ENCODE assay signal across 18 mouse cellular contexts in the genomic region with DNA sequence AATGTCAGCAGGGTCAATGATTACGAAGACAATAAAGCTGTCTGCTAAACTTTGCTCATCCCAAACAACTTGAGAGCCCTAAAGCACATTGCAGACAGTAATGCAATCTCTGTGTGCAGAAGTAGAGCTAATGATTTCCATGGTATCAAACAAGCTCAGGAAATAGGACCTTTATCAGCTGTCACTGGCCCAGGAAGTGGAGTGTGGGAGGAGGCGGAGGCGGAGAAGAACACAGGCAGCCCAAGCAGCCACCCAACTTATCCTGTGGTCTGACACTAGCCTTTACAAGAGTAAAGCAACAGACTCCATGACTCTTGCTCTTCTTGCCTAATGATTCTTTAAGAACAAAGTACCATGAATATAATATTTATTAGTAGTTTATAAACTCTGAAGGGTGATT. TPM values are rescaled to one million over a fixed set of nuclear protein-coding genes. Genes with fewer than 3 reads are reported as not detected.
DNase-seq lines count a peak whose midpoint lies in the region; ATAC-seq and TF ChIP-seq lines count a peak whose summit lies in the region.
"Had no signal": no experiment of that assay in that cellular context is flagged by ENCODE, and none has a peak within 500 bp of the region (broad histone marks: within the 10 kb centered on the region; RNA-seq: fewer than 3 reads in every experiment).

No protein-coding gene starts in this region.

- H3K9ac ChIP-seq in liver, embryonic 12.5 days: no peak overlapping the region
- peak overlapping the region; percentile 18; the same call in 1 of the 2 replicates for H3K9ac ChIP-seq in MEL (ENCODE audit: control insufficient read depth, low read depth, low read length, poor library complexity, severe bottlenecking)
- H3K9ac ChIP-seq: forebrain, embryonic 13.5 days; forebrain, postnatal 0 days; heart, embryonic 13.5 days had no signal

- no peak; the same call in 1 of the 2 replicates for ATAC-seq in liver, embryonic 12.5 days
- ATAC-seq in megakaryocyte-erythroid progenitor cell, adult 5-6 weeks (replicated peaks; ENCODE audit: low FRiP score, low TSS enrichment, poor library complexity, severe bottlenecking): peak; percentile 79
- ATAC-seq: activated CD4-positive, CD25-positive, alpha-beta regulatory T cell, adult 4 months; forebrain, postnatal 0 days; hindbrain, embryonic 16.5 days; Patski had no signal

- TF ChIP-seq POLR2A in MEL (IDR thresholded peaks at IDR 0.05; ENCODE audit: control insufficient read depth in 1 of 2, insufficient read depth in 1 of 2, low read depth in 1 of 2, low read length in 2 of 2, poor library complexity in 1 of 2): no peak

- no peaks in the 10 kb centered on the region for H3K36me3 ChIP-seq in liver, embryonic 12.5 days
- H3K36me3 ChIP-seq in MEL (ENCODE audit: control insufficient read depth in 1 of 2, insufficient read depth in 2 of 2, low read length in 2 of 2): peaks cover 0 to 15% of the 10 kb centered on the region in 2 experiments; a peak in 2 of 4 replicates
- H3K36me3 ChIP-seq: heart, embryonic 13.5 days had no signal

- no peak overlapping the region for H3K27ac ChIP-seq in liver, embryonic 12.5 days
- peak overlapping the region; percentile 78 for H3K27ac ChIP-seq in MEL (ENCODE audit: control insufficient read depth, low read depth, low read length)
- H3K27ac ChIP-seq: embryonic facial prominence, embryonic 10.5 days; forebrain, embryonic 13.5 days; heart, embryonic 13.5 days had no signal

- no peaks in the 10 kb centered on the region; the same call in 1 of the 2 replicates for H3K27me3 ChIP-seq in liver, embryonic 12.5 days (replicated peaks)
- no peaks in the 10 kb centered on the region for H3K27me3 ChIP-seq in MEL (ENCODE audit: control insufficient read depth in 1 of 2, insufficient read depth in 2 of 2, low read length in 2 of 2)
- H3K27me3 ChIP-seq: forebrain, embryonic 13.5 days had no signal

- H3K4me1 ChIP-seq in liver, embryonic 12.5 days: no peaks in the 10 kb centered on the region
- peaks cover 8 to 11% of the 10 kb centered on the region in 2 experiments for H3K4me1 ChIP-seq in MEL (ENCODE audit: control insufficient read depth in 1 of 2, insufficient read depth in 2 of 2, low read length in 2 of 2)
- H3K4me1 ChIP-seq: embryonic facial prominence, embryonic 10.5 days; forebrain, embryonic 13.5 days had no signal

- peak; percentile 77 to 85 for TF ChIP-seq EP300 in MEL (IDR thresholded peaks at IDR 0.05; ENCODE audit: low read depth in 1 of 2, low read length in 2 of 2)

- no peaks in the 10 kb centered on the region for H3K79me2 ChIP-seq in MEL (ENCODE audit: control insufficient read depth, insufficient read depth, low read length, poor library complexity)

- no peak for TF ChIP-seq RAD21 in MEL (IDR thresholded peaks at IDR 0.05; ENCODE audit: low read depth, low read length)

- TF ChIP-seq CTCF in MEL (IDR thresholded peaks at IDR 0.05 in 2 of 3, conservative IDR thresholded peaks at IDR 0.05 in 1 of 3; ENCODE audit: control insufficient read depth in 1 of 3, insufficient read depth in 1 of 3, low read depth in 2 of 3, low read length in 3 of 3, poor library complexity in 1 of 3, severe bottlenecking in 1 of 3): no peak

- WGBS in liver, embryonic 12.5 days (ENCODE audit: insufficient replicate concordance): 34% methylated on average over 3 of the region's 3 CpGs

- DNase-seq in liver (peak; percentile 10), MEL (ENCODE audit: low read depth, low spot score) (peak; percentile 74)
- DNase-seq in c-Kit-positive CD71-positive TER-119-positive erythroid progenitor cells, embryonic 14.5 days (ENCODE audit: low spot score): peak; percentile 8
- DNase-seq in cerebellum, postnatal 10 days: no peak
- no peak for DNase-seq in adrenal gland, postnatal 4 days (ENCODE audit: low spot score in 2 of 2)
- DNase-seq: adrenal gland, postnatal 25 days; gastrocnemius, postnatal 25 days; heart, postnatal 36 days had no signal

- H3K9me3 ChIP-seq in liver, embryonic 12.5 days (replicated peaks): no peaks in the 10 kb centered on the region
- no peaks in the 10 kb centered on the region for H3K9me3 ChIP-seq in MEL (replicated peaks; ENCODE audit: insufficient read depth, low read length)
- H3K9me3 ChIP-seq: embryonic facial prominence, embryonic 10.5 days; forebrain, embryonic 13.5 days; G1E; heart, embryonic 13.5 days had no signal

- no peak overlapping the region for H3K4me3 ChIP-seq in liver, embryonic 12.5 days
- 0 out of 4 replicates have a peak overlapping the region, but pooled peaks of 1 of the 2 experiments have one; percentile 29 for H3K4me3 ChIP-seq in MEL (ENCODE audit: control insufficient read depth in 1 of 2, insufficient read depth in 1 of 2, low read depth in 2 of 2, low read length in 2 of 2)
- H3K4me3 ChIP-seq: embryonic facial prominence, embryonic 10.5 days; forebrain, embryonic 13.5 days; heart, embryonic 13.5 days had no signal

- no peak overlapping the region for H3K4me2 ChIP-seq in liver, embryonic 12.5 days
- H3K4me2 ChIP-seq: forebrain, embryonic 13.5 days; heart, embryonic 13.5 days had no signal

TF ChIP-seq in MEL, 35 proteins besides CTCF, POLR2A, EP300 and RAD21:
- no peak for TF ChIP-seq BHLHE40 (IDR thresholded peaks at IDR 0.05; ENCODE audit: borderline replicate concordance, low read depth, low read length)
- TF ChIP-seq USF1 (IDR thresholded peaks at IDR 0.05; ENCODE audit: low read depth, low read length): no peak
- TF ChIP-seq GATA1 (IDR thresholded peaks at IDR 0.05; ENCODE audit: low read depth, low read length): peak; percentile 76
- no peak for TF ChIP-seq JUND (IDR thresholded peaks at IDR 0.05; ENCODE audit: low read depth, low read length)
- TF ChIP-seq ETS1 (IDR thresholded peaks at IDR 0.05; ENCODE audit: low read depth, low read length): peak; percentile 48; the same call in 1 of the 2 replicates
- TF ChIP-seq MYC (IDR thresholded peaks at IDR 0.05; ENCODE audit: low read depth, low read length): no peak
- TF ChIP-seq MAZ (IDR thresholded peaks at IDR 0.05; ENCODE audit: low read depth, low read length): no peak
- no peak for TF ChIP-seq MAFK (IDR thresholded peaks at IDR 0.05; ENCODE audit: borderline replicate concordance, low read depth, low read length)
- no peak for TF ChIP-seq CHD2 (IDR thresholded peaks at IDR 0.05; ENCODE audit: low read length)
- TF ChIP-seq ZC3H11A (IDR thresholded peaks at IDR 0.05; ENCODE audit: low read depth, low read length): no peak
- TF ChIP-seq ZKSCAN1 (IDR thresholded peaks at IDR 0.05; ENCODE audit: low read depth, low read length): no peak
- no peak for TF ChIP-seq ZNF384 (IDR thresholded peaks at IDR 0.05; ENCODE audit: low read depth, low read length)
- TF ChIP-seq POLR2AphosphoS5 (IDR thresholded peaks at IDR 0.05; ENCODE audit: borderline replicate concordance, low read depth, low read length): no peak
- TF ChIP-seq RCOR1 (IDR thresholded peaks at IDR 0.05; ENCODE audit: low read depth, low read length): peak; percentile 73; the same call in 1 of the 2 replicates
- no peak for TF ChIP-seq NRF1 (IDR thresholded peaks at IDR 0.05; ENCODE audit: insufficient read depth, low read depth, low read length, poor library complexity, severe bottlenecking)
- peak; percentile 40; the same call in 1 of the 2 replicates for TF ChIP-seq TCF12 (IDR thresholded peaks at IDR 0.05; ENCODE audit: low read depth, low read length)
- no peak; the same call in 1 of the 2 replicates for TF ChIP-seq ELF1 (IDR thresholded peaks at IDR 0.05; ENCODE audit: low read depth, low read length)
- TF ChIP-seq TAL1 (IDR thresholded peaks at IDR 0.05; ENCODE audit: low read length): peak; percentile 42
- TF ChIP-seq HCFC1 (IDR thresholded peaks at IDR 0.05; ENCODE audit: low read depth, low read length): no peak
- TF ChIP-seq GABPA (IDR thresholded peaks at IDR 0.05; ENCODE audit: low read depth, low read length): no peak
- TF ChIP-seq POLR2AphosphoS2 (IDR thresholded peaks at IDR 0.05; ENCODE audit: low read length): no peak
- TF ChIP-seq CHD1 (IDR thresholded peaks at IDR 0.05; ENCODE audit: low read depth, low read length): no peak
- peak; percentile 59; the same call in 1 of the 2 replicates for TF ChIP-seq SIN3A (IDR thresholded peaks at IDR 0.05; ENCODE audit: low read length)
- no peak for TF ChIP-seq UBTF (IDR thresholded peaks at IDR 0.05; ENCODE audit: borderline replicate concordance, insufficient read depth, low read depth, low read length)
- TF ChIP-seq ZMIZ1 (IDR thresholded peaks at IDR 0.05; ENCODE audit: low read depth, low read length): no peak
- no peak for TF ChIP-seq E2F4 (IDR thresholded peaks at IDR 0.05; ENCODE audit: borderline replicate concordance, low read depth, low read length)
- TF ChIP-seq MYB (IDR thresholded peaks at IDR 0.05; ENCODE audit: low read depth, low read length): no peak
- no peak for TF ChIP-seq MAX (IDR thresholded peaks at IDR 0.05; ENCODE audit: low read length)
- TF ChIP-seq MEF2A (IDR thresholded peaks at IDR 0.05; ENCODE audit: extremely low read depth, insufficient replicate concordance, low read depth, low read length, poor library complexity, severe bottlenecking): no peak
- no peak for TF ChIP-seq NELFE (IDR thresholded peaks at IDR 0.05; ENCODE audit: low read depth, low read length)
- no peak for TF ChIP-seq MXI1 (IDR thresholded peaks at IDR 0.05; ENCODE audit: low read depth, low read length)
- TF ChIP-seq USF2 (IDR thresholded peaks at IDR 0.05; ENCODE audit: borderline replicate concordance in 1 of 2, insufficient read depth in 1 of 2, low read depth in 1 of 2, low read length in 2 of 2): no peak
- TF ChIP-seq TBP (IDR thresholded peaks at IDR 0.05; ENCODE audit: low read depth, low read length): no peak
- TF ChIP-seq SMC3 (IDR thresholded peaks at IDR 0.05; ENCODE audit: low read depth, low read length): no peak
- no peak for TF ChIP-seq KAT2A (conservative IDR thresholded peaks at IDR 0.05; ENCODE audit: low read depth, low read length)

RNA-seq across cellular contexts. Expression of a gene that starts 26.7 kb away (rescaled TPM):
- 2.6 and 3.7 TPM in 2 replicates for polyA plus RNA-seq in liver, embryonic 12.5 days (2016; fragmentation: Nextera tagmentation; extraction: Ambion mirVana)
- total RNA-seq in MEL (2012; rRNA removed): 8.8 and 10.0 TPM in 2 replicates
- 10 to 100 TPM in 1 of 2 experiments, not detected in 1; 11.8 TPM for polyA plus RNA-seq in MEL (2012; ENCODE audit: insufficient read depth in 1 of 2, insufficient read length in 2 of 2, low read depth in 1 of 2, low replicate concordance in 2 of 2, missing spikeins in 1 of 2)
- 12.5 and 22.4 TPM in 2 replicates for total RNA-seq in megakaryocyte-erythroid progenitor cell, adult 5-6 weeks (2014; fragmentation: Nextera tagmentation)
- total RNA-seq in megakaryocyte-erythroid progenitor cell, adult 5-6 weeks (2017): 8.7 and 16.5 TPM in 2 replicates
- 10 to 100 TPM; 10.8 to 11.0 TPM for total RNA-seq in adrenal gland, postnatal 4 days (2021)

Comparison
In these comparisons a context has a peak if more than half of its experiments do, and no peak if none do; other contexts are left out.
1. DNase-seq: peak in liver (single experiment), MEL (single experiment) and c-Kit-positive CD71-positive TER-119-positive erythroid progenitor cells, embryonic 14.5 days (single experiment); none in cerebellum, postnatal 10 days (0 of 2) and adrenal gland, postnatal 4 days (0 of 2).